Mouse (Mus musculus) urinary bladder, postnatal 25 days (tissue): ENCODE measurements around the gene Ccdc97.

Experiments
- DNase-seq: peaks from one replicate; pipeline ENCODE4 v3.0.0; 2022; ENCODE audit warnings: low spot score

Gene Ccdc97

GRCm38 (mm10) chr7:25666381-25666780 is 52.5 kb downstream of the Ccdc97 start:
- DNase-seq = no peak
